In the genomic region with DNA sequence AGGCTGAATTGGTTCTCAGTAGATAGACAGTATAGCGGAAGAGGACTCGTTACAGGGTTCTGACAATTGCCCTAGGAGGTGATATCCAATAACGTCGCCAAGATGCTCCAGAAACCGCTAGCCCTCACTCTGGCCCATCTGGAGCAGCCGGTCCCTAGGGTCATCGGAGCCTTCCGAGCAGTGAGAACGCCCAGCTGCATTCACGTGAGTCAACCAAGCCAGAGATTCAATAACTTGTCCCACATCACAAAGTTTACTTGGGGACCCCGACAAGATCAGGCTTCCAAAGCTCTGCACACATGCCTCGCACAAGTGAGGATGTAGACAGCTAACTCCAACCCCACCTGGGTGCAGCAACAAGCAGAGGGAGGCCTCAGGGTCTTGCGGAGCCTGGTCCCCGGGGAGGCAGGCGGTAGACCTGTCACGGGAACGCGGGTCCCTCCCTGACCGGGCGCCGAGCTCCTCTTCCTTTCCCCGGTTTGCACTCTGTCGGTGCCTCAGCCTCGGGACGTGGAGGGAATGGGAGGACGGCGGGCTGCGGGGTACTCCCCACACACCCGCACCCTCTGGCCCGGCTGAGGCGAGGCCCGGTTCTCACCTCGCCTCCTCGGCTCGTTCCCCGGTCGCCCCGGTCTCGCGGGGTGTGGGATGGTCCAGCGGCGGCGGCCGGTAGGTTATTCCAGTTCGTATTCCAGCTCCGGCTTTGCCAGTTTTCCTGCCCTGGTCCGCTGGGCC, we compare ENCODE assay signal across 8 mouse cellular contexts. TPM values are rescaled to one million over a fixed set of nuclear protein-coding genes. Genes with fewer than 3 reads are reported as not detected.
DNase-seq lines count a peak whose midpoint lies in the region; ATAC-seq and TF ChIP-seq lines count a peak whose summit lies in the region.

No protein-coding gene starts in this region.

- peaks cover 7% of the 10 kb centered on the region for H3K36me3 ChIP-seq in heart, embryonic 15.5 days
- H3K36me3 ChIP-seq in MEL (ENCODE audit: control insufficient read depth in 1 of 2, insufficient read depth in 2 of 2, low read length in 2 of 2), result peaks cover 0 to 9% of the 10 kb centered on the region in 2 experiments; a peak in 2 of 4 replicates
- peaks cover 13% of the 10 kb centered on the region for H3K36me3 ChIP-seq in forebrain, embryonic 13.5 days (ENCODE audit: poor library complexity, severe bottlenecking)
- H3K36me3 ChIP-seq in liver, embryonic 12.5 days, result peaks cover 23% of the 10 kb centered on the region
- no peaks in the 10 kb centered on the region for H3K36me3 ChIP-seq in stomach, embryonic 15.5 days

- no peaks in the 10 kb centered on the region for H3K9me3 ChIP-seq in heart, embryonic 15.5 days (replicated peaks)
- no peaks in the 10 kb centered on the region for H3K9me3 ChIP-seq in MEL (replicated peaks; ENCODE audit: insufficient read depth, low read length)
- no peaks in the 10 kb centered on the region for H3K9me3 ChIP-seq in forebrain, embryonic 13.5 days (replicated peaks)
- H3K9me3 ChIP-seq in liver, embryonic 12.5 days (replicated peaks), result no peaks in the 10 kb centered on the region
- H3K9me3 ChIP-seq in stomach, embryonic 15.5 days, result no peaks in the 10 kb centered on the region

- TF ChIP-seq EP300 in MEL (IDR thresholded peaks at IDR 0.05; ENCODE audit: low read depth in 1 of 2, low read length in 2 of 2), result no peak

- peak overlapping the region; percentile 97 for H3K4me3 ChIP-seq in heart, embryonic 15.5 days
- peak overlapping the region; percentile 70 to 82 for H3K4me3 ChIP-seq in MEL (ENCODE audit: control insufficient read depth in 1 of 2, insufficient read depth in 1 of 2, low read depth in 2 of 2, low read length in 2 of 2)
- H3K4me3 ChIP-seq in forebrain, embryonic 13.5 days, result peak overlapping the region; percentile 68
- H3K4me3 ChIP-seq in liver, embryonic 12.5 days, result peak overlapping the region; percentile 80
- peak overlapping the region; percentile 72 for H3K4me3 ChIP-seq in stomach, embryonic 15.5 days (replicated peaks)

- peak; percentile 81 for ATAC-seq in heart, embryonic 15.5 days (replicated peaks; ENCODE audit: insufficient number of reproducible peaks, insufficient read depth, low FRiP score, low read depth)
- no peak for ATAC-seq in forebrain, embryonic 13.5 days
- ATAC-seq in liver, embryonic 12.5 days, result peak; percentile 80
- ATAC-seq in stomach, embryonic 15.5 days (ENCODE audit: insufficient read depth, low FRiP score, low read depth), result peak; percentile 83

- H3K27me3 ChIP-seq in heart, embryonic 15.5 days, result no peaks in the 10 kb centered on the region
- H3K27me3 ChIP-seq in MEL (ENCODE audit: control insufficient read depth in 1 of 2, insufficient read depth in 2 of 2, low read length in 2 of 2), result no peaks in the 10 kb centered on the region
- H3K27me3 ChIP-seq in forebrain, embryonic 13.5 days, result no peaks in the 10 kb centered on the region
- H3K27me3 ChIP-seq in liver, embryonic 12.5 days (replicated peaks), result no peaks in the 10 kb centered on the region
- H3K27me3 ChIP-seq in stomach, embryonic 15.5 days (replicated peaks), result no peaks in the 10 kb centered on the region

- H3K27ac ChIP-seq in heart, embryonic 15.5 days, result peak overlapping the region; percentile 92
- peak overlapping the region; percentile 29 for H3K27ac ChIP-seq in MEL (ENCODE audit: control insufficient read depth, low read depth, low read length)
- peak overlapping the region; percentile 91; the same call in 1 of the 2 replicates for H3K27ac ChIP-seq in forebrain, embryonic 13.5 days
- H3K27ac ChIP-seq in liver, embryonic 12.5 days, result peak overlapping the region; percentile 78
- peak overlapping the region; percentile 93 for H3K27ac ChIP-seq in stomach, embryonic 15.5 days

- H3K4me1 ChIP-seq in heart, embryonic 15.5 days (replicated peaks), result peaks cover 26% of the 10 kb centered on the region
- H3K4me1 ChIP-seq in MEL (ENCODE audit: control insufficient read depth in 1 of 2, insufficient read depth in 2 of 2, low read length in 2 of 2), result peaks cover 0 to 16% of the 10 kb centered on the region in 2 experiments; a peak in 3 of 4 replicates
- H3K4me1 ChIP-seq in forebrain, embryonic 13.5 days, result peaks cover 23% of the 10 kb centered on the region
- peaks cover 30% of the 10 kb centered on the region for H3K4me1 ChIP-seq in liver, embryonic 12.5 days
- H3K4me1 ChIP-seq in stomach, embryonic 15.5 days, result peaks cover 9% of the 10 kb centered on the region

- no peak for TF ChIP-seq CTCF in MEL (IDR thresholded peaks at IDR 0.05 in 2 of 3, conservative IDR thresholded peaks at IDR 0.05 in 1 of 3; ENCODE audit: control insufficient read depth in 1 of 3, insufficient read depth in 1 of 3, low read depth in 2 of 3, low read length in 3 of 3, poor library complexity in 1 of 3, severe bottlenecking in 1 of 3)

- TF ChIP-seq POLR2A in MEL (IDR thresholded peaks at IDR 0.05; ENCODE audit: control insufficient read depth in 1 of 2, insufficient read depth in 1 of 2, low read depth in 1 of 2, low read length in 2 of 2, poor library complexity in 1 of 2), result no peak

- peaks cover 23% of the 10 kb centered on the region for H3K79me2 ChIP-seq in MEL (ENCODE audit: control insufficient read depth, insufficient read depth, low read length, poor library complexity)

- peak overlapping the region; percentile 89 for H3K4me2 ChIP-seq in heart, embryonic 15.5 days
- H3K4me2 ChIP-seq in forebrain, embryonic 13.5 days, result peak overlapping the region; percentile 80
- peak overlapping the region; percentile 83 for H3K4me2 ChIP-seq in liver, embryonic 12.5 days
- H3K4me2 ChIP-seq in stomach, embryonic 15.5 days, result peak overlapping the region; percentile 87

- intact Hi-C loops in heart, postnatal 14 days (cut with DNase I), result no loop called here

- DNase-seq in heart, postnatal 14 days, result no peak
- DNase-seq in MEL (ENCODE audit: low read depth, low spot score), result no peak
- no peak for DNase-seq in right cerebral cortex, postnatal 25 days
- no peak for DNase-seq in layer of hippocampus, adult 9-10 months (ENCODE audit: low spot score)

- H3K9ac ChIP-seq in heart, embryonic 15.5 days, result peak overlapping the region; percentile 96
- peak overlapping the region; percentile 81 for H3K9ac ChIP-seq in MEL (ENCODE audit: control insufficient read depth, low read depth, low read length, poor library complexity, severe bottlenecking)
- peak overlapping the region; percentile 83 for H3K9ac ChIP-seq in forebrain, embryonic 13.5 days
- peak overlapping the region; percentile 82 for H3K9ac ChIP-seq in liver, embryonic 12.5 days
- H3K9ac ChIP-seq in stomach, embryonic 15.5 days, result peak overlapping the region; percentile 73

- TF ChIP-seq RAD21 in MEL (IDR thresholded peaks at IDR 0.05; ENCODE audit: low read depth, low read length), result no peak

- WGBS in heart, embryonic 15.5 days, result under 1% methylated on average over 47 of the region's 47 CpGs
- under 1% methylated on average over 45 of the region's 47 CpGs for WGBS in forebrain, embryonic 13.5 days
- WGBS in liver, embryonic 12.5 days (ENCODE audit: insufficient replicate concordance), result under 1% methylated on average over 47 of the region's 47 CpGs
- WGBS in stomach, embryonic 15.5 days, result under 1% methylated on average over 47 of the region's 47 CpGs

TF ChIP-seq in MEL, 35 proteins besides CTCF, POLR2A, EP300 and RAD21:
- no peak for TF ChIP-seq POLR2AphosphoS2 (IDR thresholded peaks at IDR 0.05; ENCODE audit: low read length)
- TF ChIP-seq SIN3A (IDR thresholded peaks at IDR 0.05; ENCODE audit: low read length), result 0 out of 2 replicates have a peak, but pooled peaks have one; percentile 80

RNA-seq across cellular contexts. Expression of gene Itgb1bp1, which starts 0.4 kb away (rescaled TPM):
- 35.0 and 38.7 TPM in 2 replicates for polyA plus RNA-seq in heart, embryonic 15.5 days (2015; fragmentation: Nextera tagmentation; extraction: Ambion mirVana)
- total RNA-seq in heart, postnatal 14 days (2021), result 10 to 100 TPM; 34.6 to 43.8 TPM
- 22.0 and 22.7 TPM in 2 replicates for total RNA-seq in MEL (2012; rRNA removed)
- polyA plus RNA-seq in MEL (2012; ENCODE audit: insufficient read depth in 1 of 2, insufficient read length in 2 of 2, low read depth in 1 of 2, low replicate concordance in 2 of 2, missing spikeins in 1 of 2), result 10 to 100 TPM in 1 of 2 experiments, not detected in 1; 41.3 TPM
- polyA plus RNA-seq in forebrain, embryonic 13.5 days (2015; fragmentation: Nextera tagmentation; extraction: Ambion mirVana), result 40.1 and 43.2 TPM in 2 replicates
- polyA plus RNA-seq in liver, embryonic 12.5 days (2016; fragmentation: Nextera tagmentation; extraction: Ambion mirVana), result 27.9 and 30.3 TPM in 2 replicates
- 42.5 and 49.7 TPM in 2 replicates for polyA plus RNA-seq in stomach, embryonic 15.5 days (2015; fragmentation: Nextera tagmentation; extraction: Ambion mirVana)

RNA-seq across cellular contexts. Expression of gene Cpsf3, which starts 0.5 kb away (rescaled TPM):
- 63.1 and 69.1 TPM in 2 replicates for polyA plus RNA-seq in heart, embryonic 15.5 days (2015; fragmentation: Nextera tagmentation; extraction: Ambion mirVana)
- 10 to 100 TPM; 36.1 to 37.5 TPM for total RNA-seq in heart, postnatal 14 days (2021)
- total RNA-seq in MEL (2012; rRNA removed), result 39.8 and 44.2 TPM in 2 replicates
- 10 to 100 TPM in 1 of 2 experiments, not detected in 1; 58.2 TPM for polyA plus RNA-seq in MEL (2012; ENCODE audit: insufficient read depth in 1 of 2, insufficient read length in 2 of 2, low read depth in 1 of 2, low replicate concordance in 2 of 2, missing spikeins in 1 of 2)
- 117 and 126 TPM in 2 replicates for polyA plus RNA-seq in forebrain, embryonic 13.5 days (2015; fragmentation: Nextera tagmentation; extraction: Ambion mirVana)
- 68.3 and 72.6 TPM in 2 replicates for polyA plus RNA-seq in liver, embryonic 12.5 days (2016; fragmentation: Nextera tagmentation; extraction: Ambion mirVana)
- polyA plus RNA-seq in stomach, embryonic 15.5 days (2015; fragmentation: Nextera tagmentation; extraction: Ambion mirVana), result 101 and 106 TPM in 2 replicates

RNA-seq across cellular contexts. Expression of gene Iah1, which starts 30.5 kb away (rescaled TPM):
- polyA plus RNA-seq in heart, embryonic 15.5 days (2015; fragmentation: Nextera tagmentation; extraction: Ambion mirVana), result 37.7 and 38.7 TPM in 2 replicates
- 10 to 100 TPM; 23.0 to 23.3 TPM for total RNA-seq in heart, postnatal 14 days (2021)
- 14.2 and 18.7 TPM in 2 replicates for total RNA-seq in MEL (2012; rRNA removed)
- 10 to 100 TPM in 1 of 2 experiments, not detected in 1; 15.4 TPM for polyA plus RNA-seq in MEL (2012; ENCODE audit: insufficient read depth in 1 of 2, insufficient read length in 2 of 2, low read depth in 1 of 2, low replicate concordance in 2 of 2, missing spikeins in 1 of 2)
- 48.2 and 50.5 TPM in 2 replicates for polyA plus RNA-seq in forebrain, embryonic 13.5 days (2015; fragmentation: Nextera tagmentation; extraction: Ambion mirVana)
- 31.4 and 31.9 TPM in 2 replicates for polyA plus RNA-seq in liver, embryonic 12.5 days (2016; fragmentation: Nextera tagmentation; extraction: Ambion mirVana)
- polyA plus RNA-seq in stomach, embryonic 15.5 days (2015; fragmentation: Nextera tagmentation; extraction: Ambion mirVana), result 48.5 and 57.6 TPM in 2 replicates

Comparison
In these comparisons a context has a peak if more than half of its experiments do, and no peak if none do; other contexts are left out.
1. H3K27ac ChIP-seq: peak in every context shown above with its lines; median percentile 93 in stomach, embryonic 15.5 days; 92 in heart, embryonic 15.5 days; 91 in forebrain, embryonic 13.5 days; 78 in liver, embryonic 12.5 days; 29 in MEL.